Mouse (Mus musculus): ENCODE measurements around the gene Fam49a.

DNA sequence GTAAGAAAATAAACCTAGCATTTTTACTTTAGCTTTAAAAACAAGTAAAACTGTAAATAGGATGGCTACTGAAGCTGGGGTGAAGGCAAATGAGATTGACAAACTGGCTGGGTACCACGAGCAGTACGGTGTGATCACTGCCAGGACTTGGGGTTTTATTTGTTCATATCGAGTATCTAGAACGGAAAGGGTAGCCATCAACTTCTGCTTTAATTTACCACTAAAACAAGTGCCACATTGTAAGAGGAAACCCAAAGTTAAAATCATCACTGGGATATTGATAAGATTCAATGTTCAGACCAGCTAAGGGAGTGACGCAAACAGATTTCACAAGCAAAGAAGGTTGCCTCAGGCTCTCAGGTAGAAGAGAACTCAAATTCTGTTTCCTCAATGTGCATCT, 98.0 kb downstream of the Fam49a start:
- no peak for TF ChIP-seq CTCF (IDR thresholded peaks at IDR 0.05; ENCODE audit: low read depth, low read length)
- TF ChIP-seq GATA1 (IDR thresholded peaks at IDR 0.05; ENCODE audit: borderline replicate concordance, low read length), result no peak
- no peak for TF ChIP-seq POLR2AphosphoS5 (IDR thresholded peaks at IDR 0.05; ENCODE audit: insufficient replicate concordance, low read depth, low read length)

All from G1E (cell line).